Mouse (Mus musculus) heart, embryonic 11.5 days (tissue): ENCODE results near the gene Zw10. TPM values are rescaled to one million over a fixed set of nuclear protein-coding genes. Genes with fewer than 3 reads are reported as not detected.

Experiments
- ATAC-seq: fragments of 200-750 bp; cut with Nextera tagmentation; replicated peaks from 2 replicates; pipeline ENCODE4 v1.8.0; 2017; ENCODE audit warnings: moderate library complexity; ENCODE audit not compliant: insufficient number of reproducible peaks, low FRiP score, low TSS enrichment
- H3K27ac ChIP-seq: fragments of 300-500 bp; sonication (generic); 2 replicates; pipeline ENCODE4 v1.5.1; 2014; ENCODE audit warnings: mild to moderate bottlenecking, low read depth, low read length
- H3K27me3 ChIP-seq: fragments of 300-500 bp; sonication (generic); 2 replicates; pipeline ENCODE4 v1.6.1; 2014; ENCODE audit warnings: mild to moderate bottlenecking, low read length, mixed read lengths; ENCODE audit not compliant: control insufficient read depth, insufficient read depth
- H3K36me3 ChIP-seq: fragments of 300-500 bp; sonication (generic); 2 replicates; pipeline ENCODE4 v1.6.1; 2014; ENCODE audit warnings: mild to moderate bottlenecking, low read length, moderate library complexity, mixed read lengths; ENCODE audit not compliant: control insufficient read depth, insufficient read depth
- H3K4me1 ChIP-seq: fragments of 300-500 bp; sonication (generic); 2 replicates; pipeline ENCODE4 v1.6.1; 2014; ENCODE audit warnings: low read length; ENCODE audit not compliant: control insufficient read depth, insufficient read depth
- H3K4me2 ChIP-seq: fragments of 300-500 bp; sonication (generic); 2 replicates; pipeline ENCODE4 v1.6.1; 2014; ENCODE audit warnings: mild to moderate bottlenecking, moderate library complexity
- H3K4me3 ChIP-seq: fragments of 300-500 bp; sonication (generic); 2 replicates; pipeline ENCODE4 v1.5.1; 2014; ENCODE audit warnings: low read depth, low read length
- H3K9ac ChIP-seq: fragments of 300-500 bp; sonication (generic); 2 replicates; pipeline ENCODE4 v1.6.1; 2014; ENCODE audit warnings: mild to moderate bottlenecking, low read depth, low read length, moderate library complexity
- H3K9me3 ChIP-seq: fragments of 300-500 bp; sonication (generic); replicated peaks from 2 replicates; pipeline ENCODE4 v1.6.1; 2016; ENCODE audit warnings: low read length; ENCODE audit not compliant: control insufficient read depth
- WGBS: fragments of 180-500 bp; shearing (Covaris S2); extraction: QIAGEN DNeasy Blood & Tissue Kit; methylation state at CpG from one replicate; pipeline ENCODE4 v1.1.7; 2014; ENCODE audit not compliant: insufficient replicate concordance; 5-methylcytosine and 5-hydroxymethylcytosine counted together
- polyA plus RNA-seq: library from polyadenylated mRNA; unstranded; fragments of >200 nt; fragmentation: Nextera tagmentation; extraction: Ambion mirVana; gene quantifications from 2 replicates; pipeline ENCODE4 v1.2.1, GENCODE M21; 2014

Zw10 gene
- polyA plus RNA-seq, 1 experiment from 2014 or later: 33.1 TPM

- ATAC-seq: no peak
- H3K4me2 ChIP-seq: no peak overlapping the region
- no peaks in the 10 kb centered on the region for H3K9me3 ChIP-seq
- H3K27me3 ChIP-seq: no peaks in the 10 kb centered on the region
- no peaks in the 10 kb centered on the region for H3K4me1 ChIP-seq
- no peak overlapping the region for H3K4me3 ChIP-seq
- 39% methylated on average over 3 of the region's 3 CpGs for WGBS
- H3K27ac ChIP-seq: no peak overlapping the region
- no peak overlapping the region for H3K9ac ChIP-seq
- no peaks in the 10 kb centered on the region for H3K36me3 ChIP-seq
Measured at GRCm38 (mm10) chr9:49118271-49118825, 62.9 kb downstream of the Zw10 start.

DNA sequence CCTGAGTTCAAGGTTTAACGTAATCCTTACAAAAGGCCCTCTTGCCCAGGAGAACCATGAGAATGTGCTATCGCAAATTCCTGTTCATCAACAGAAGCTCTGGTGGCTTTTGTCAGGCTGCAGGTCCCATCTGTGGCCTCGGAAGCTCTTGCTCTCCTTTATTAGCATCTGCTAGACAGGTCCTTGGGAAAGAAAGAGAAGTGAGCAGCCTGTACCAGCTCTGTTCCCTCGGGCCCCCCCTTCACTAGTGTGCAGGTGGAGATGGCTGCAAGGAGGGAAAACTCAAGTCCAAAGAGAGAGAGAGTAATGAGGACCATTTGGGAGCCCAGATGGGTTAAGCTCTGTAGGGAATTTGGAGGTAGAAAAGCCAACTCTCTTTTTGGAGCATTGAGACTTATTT is 64.3 kb downstream of the Zw10 start:
- WGBS: 73% methylated on average over 4 of the region's 4 CpGs

DNA sequence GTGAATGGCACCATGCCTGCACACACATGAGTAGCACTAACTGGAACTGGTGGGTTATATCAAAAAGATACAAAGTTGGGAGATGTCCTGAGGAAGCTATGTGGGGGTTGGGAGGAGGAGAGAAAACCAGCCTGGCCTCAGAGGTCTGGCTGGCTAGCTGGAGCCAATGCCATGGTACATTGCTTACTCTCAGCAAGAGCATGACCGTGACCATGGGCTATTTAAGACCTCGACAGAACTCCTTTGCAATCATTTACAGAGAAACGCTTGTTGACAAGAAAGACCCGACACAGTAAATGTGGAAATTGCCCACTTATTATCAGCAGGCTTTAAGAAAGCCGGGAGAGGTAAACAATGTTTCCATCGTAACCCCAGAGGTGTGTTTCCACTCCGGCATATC is 70.3 kb downstream of the Zw10 start:
- ATAC-seq: no peak
- no peaks in the 10 kb centered on the region for H3K27me3 ChIP-seq
- H3K36me3 ChIP-seq: no peaks in the 10 kb centered on the region
- H3K9ac ChIP-seq: no peak overlapping the region
- 74% methylated on average over 7 of the region's 7 CpGs for WGBS
- no peak overlapping the region for H3K27ac ChIP-seq
- H3K9me3 ChIP-seq: no peaks in the 10 kb centered on the region
- H3K4me2 ChIP-seq: no peak overlapping the region
- H3K4me1 ChIP-seq: no peaks in the 10 kb centered on the region
- H3K4me3 ChIP-seq: no peak overlapping the region

More for the DNA sequence above, 64.3 kb downstream of the Zw10 start:
- Histone ChIP-seq H3K4me1 (no peaks in the 10 kb centered on the region), H3K27ac (no peak overlapping the region), H3K4me3 (no peak overlapping the region), H3K4me2 (no peak overlapping the region), H3K9me3 (no peaks in the 10 kb centered on the region), H3K9ac (no peak overlapping the region), H3K27me3 (no peaks in the 10 kb centered on the region), H3K36me3 (no peaks in the 10 kb centered on the region)
- ATAC-seq: no peak

Other genes starting within 250 kb of the Zw10 start
- gene Zbtb16, start 219.4 kb upstream of the Zw10 start, polyA plus RNA-seq: 0.57 and 0.75 TPM in 2 replicates
- 0.14 and 0.25 TPM in 2 replicates for gene Htr3a, start 144.5 kb upstream of the Zw10 start, polyA plus RNA-seq
- not detected in 2 replicates for gene Htr3b, start 90.6 kb upstream of the Zw10 start, polyA plus RNA-seq
- 106 and 119 TPM in 2 replicates for gene Usp28, start 70.2 kb upstream of the Zw10 start, polyA plus RNA-seq
- 0.07 TPM in 1 of 2 replicates, not detected in the other for gene Tmprss5, start 25.6 kb downstream of the Zw10 start, polyA plus RNA-seq
- not detected in 2 replicates for gene Gm4894, start 194.9 kb downstream of the Zw10 start, polyA plus RNA-seq